9 mouse cellular contexts compared by ENCODE assay signal in genomic region chr2:84454051-84454450, GRCm38 (mm10). TPM values are rescaled to one million over a fixed set of nuclear protein-coding genes. Genes with fewer than 3 reads are reported as not detected.
A peak's percentile ranks its signal among the peaks of the same experiment; 100 is the strongest.
DNase-seq lines count a peak whose midpoint lies in the region; ATAC-seq and TF ChIP-seq lines count a peak whose summit lies in the region.
"Had no signal": no experiment of that assay in that cellular context is flagged by ENCODE, and none has a peak within 500 bp of the region (broad histone marks: within the 10 kb centered on the region; RNA-seq: fewer than 3 reads in every experiment).

No protein-coding gene starts in this region.

- intact Hi-C loops in left cerebral cortex, adult 2 months (cut with DNase I), result loop anchor here (2.0 to 10.0 kb wide), 3 partner anchors 207 to 345 kb away; partner anchors contain the start of gene Ube2l6

- no peak overlapping the region for H3K27ac ChIP-seq in cerebellum, adult 2 months (ENCODE audit: insufficient read depth, low read length)
- H3K27ac ChIP-seq in left cerebral cortex, adult 2 months, result no peak overlapping the region

- no peaks in the 10 kb centered on the region for H3K27me3 ChIP-seq in cerebellum, adult 2 months (ENCODE audit: control insufficient read depth, insufficient read depth, low read length)
- H3K27me3 ChIP-seq: heart, embryonic 13.5 days had no signal

- H3K4me3 ChIP-seq in cerebellum, adult 2 months (replicated peaks; ENCODE audit: insufficient read depth, low read depth, low read length), result no peak overlapping the region
- H3K4me3 ChIP-seq in left cerebral cortex, adult 2 months, result no peak overlapping the region
- H3K4me3 ChIP-seq: heart, embryonic 13.5 days had no signal

- 14% methylated on average over 5 of the region's 5 CpGs for WGBS in cerebellum, adult 2 months

- no peaks in the 10 kb centered on the region for H3K4me1 ChIP-seq in cerebellum, adult 2 months (ENCODE audit: control insufficient read depth, insufficient read depth, low read length)

- TF ChIP-seq POLR2A in cerebellum, adult 2 months (IDR thresholded peaks at IDR 0.05; ENCODE audit: borderline replicate concordance, insufficient read depth, low read length), result no peak

- TF ChIP-seq CTCF in cerebellum, adult 2 months (IDR thresholded peaks at IDR 0.05; ENCODE audit: borderline replicate concordance, insufficient read depth, low read depth, low read length), result 0 out of 2 replicates have a peak, but pooled peaks have one; percentile 7
- TF ChIP-seq CTCF in left cerebral cortex, adult 2 months (IDR thresholded peaks at IDR 0.05), result peak; percentile 78

- ATAC-seq in monocyte, adult 5-6 weeks (replicated peaks; ENCODE audit: insufficient number of reproducible peaks, low FRiP score, low TSS enrichment, poor library complexity, severe bottlenecking), result 0 out of 2 replicates have a peak, but pooled peaks have one; percentile 53

- peak in 1 of 2 experiments; percentile 16 for DNase-seq in cerebellum, adult 2 months
- no peak for DNase-seq in cerebellum, adult 8-10 months
- DNase-seq in left cerebral cortex, adult 2 months (ENCODE audit: extremely low spot score in 1 of 2, low spot score in 2 of 2), result no peak
- no peak for DNase-seq in left cerebral cortex, adult 8-10 months (ENCODE audit: low spot score in 2 of 2)
- peak; percentile 32 for DNase-seq in c-Kit-negative CD71-positive TER-119-positive erythroid progenitor cells, embryonic 14.5 days (ENCODE audit: low read depth, low spot score)
- DNase-seq in induced T-regulatory cell, adult 2 months (ENCODE audit: low read depth), result peak; percentile 90
- no peak for DNase-seq in gastrocnemius, adult 8-10 months (ENCODE audit: low spot score in 2 of 2)

RNA-seq across cellular contexts. Expression of gene Tfpi, which starts 22.5 kb away (rescaled TPM):
- 2.4 and 2.8 TPM in 2 replicates for polyA plus RNA-seq in cerebellum, adult 2 months (2012; rRNA removed)
- 1 to 10 TPM; 3.8 to 4.4 TPM for total RNA-seq in left cerebral cortex, adult 2 months (2021)
- total RNA-seq in left cerebral cortex, adult 8-10 months (2022), result 1 to 10 TPM; 4.3 to 5.0 (median 4.3) TPM
- 2.2 to 4.7 TPM (median 4.2 TPM) in 3 replicates for total RNA-seq in monocyte, adult 5-6 weeks (2017)
- total RNA-seq in gastrocnemius, adult 8-10 months (2022), result 1 to 10 TPM; 1.7 to 3.3 (median 2.2) TPM

RNA-seq across cellular contexts. Expression of gene Calcrl, which starts 28.8 kb away (rescaled TPM):
- 3.6 and 3.9 TPM in 2 replicates for polyA plus RNA-seq in cerebellum, adult 2 months (2012; rRNA removed)
- total RNA-seq in left cerebral cortex, adult 2 months (2021), result 1 to 10 TPM; 5.6 to 5.9 TPM
- total RNA-seq in left cerebral cortex, adult 8-10 months (2022), result 1 to 10 TPM; 6.5 to 8.9 (median 7.1) TPM
- 29.0 to 40.3 TPM (median 31.7 TPM) in 3 replicates for total RNA-seq in monocyte, adult 5-6 weeks (2017)
- 10 to 100 TPM in 2 of 4 experiments, 1 to 10 TPM in 2; 9.7 to 11.1 (median 10.4) TPM for total RNA-seq in gastrocnemius, adult 8-10 months (2022)

Comparison
In these comparisons a context has a peak if more than half of its experiments do, and no peak if none do; other contexts are left out.
1. DNase-seq: peak in c-Kit-negative CD71-positive TER-119-positive erythroid progenitor cells, embryonic 14.5 days (single experiment) and induced T-regulatory cell, adult 2 months (single experiment); none in cerebellum, adult 8-10 months (single experiment), left cerebral cortex, adult 2 months (0 of 2), left cerebral cortex, adult 8-10 months (0 of 2) and gastrocnemius, adult 8-10 months (0 of 2).